Mouse (Mus musculus) MN1 (cell line): ENCODE results near the gene Ccdc172.

Source experiments
- DNase-seq: peaks from one replicate; pipeline ENCODE4 v3.0.0-alpha.2; 2016; ENCODE audit warnings: low spot score

Ccdc172 gene

GRCm38 (mm10) chr19:58511818-58512217 lies at the start of gene Ccdc172:
Gene Ccdc172 (plus strand): TSS chr19:58511993.
- no peak for DNase-seq

- no peak for DNase-seq
These were observed 48.0 kb upstream of the Ccdc172 start for GRCm38 (mm10) chr19:58463755-58464154.

- DNase-seq, result no peak
These were observed 43.5 kb upstream of the Ccdc172 start for GRCm38 (mm10) chr19:58468331-58468730.

- DNase-seq, result peak; percentile 83
These were observed 42.4 kb upstream of the Ccdc172 start for GRCm38 (mm10) chr19:58469421-58469820.

GRCm38 (mm10) chr19:58474251-58474650 lies 37.5 kb upstream of the Ccdc172 start:
- DNase-seq, result no peak

- no peak for DNase-seq
These were observed 29.3 kb upstream of the Ccdc172 start for GRCm38 (mm10) chr19:58482373-58482977.

- no peak for DNase-seq
These were observed 25.1 kb upstream of the Ccdc172 start for GRCm38 (mm10) chr19:58486686-58487085.

GRCm38 (mm10) chr19:58497106-58497505 lies 14.7 kb upstream of the Ccdc172 start:
- no peak for DNase-seq

- DNase-seq, result no peak
These were observed 12.3 kb upstream of the Ccdc172 start for GRCm38 (mm10) chr19:58499420-58499966.

GRCm38 (mm10) chr19:58500049-58500448 lies 11.7 kb upstream of the Ccdc172 start:
- no peak for DNase-seq

GRCm38 (mm10) chr19:58521696-58522095 lies 9.9 kb downstream of the Ccdc172 start:
- no peak for DNase-seq

- DNase-seq, result peak; percentile 65
These were observed 12.1 kb downstream of the Ccdc172 start for GRCm38 (mm10) chr19:58523736-58524394.

GRCm38 (mm10) chr19:58525457-58526239 lies 13.9 kb downstream of the Ccdc172 start:
- no peak for DNase-seq

GRCm38 (mm10) chr19:58533077-58533476 lies 21.3 kb downstream of the Ccdc172 start:
- no peak for DNase-seq

GRCm38 (mm10) chr19:58536691-58537090 lies 24.9 kb downstream of the Ccdc172 start:
- DNase-seq, result no peak

- no peak for DNase-seq
These were observed 28.6 kb downstream of the Ccdc172 start for GRCm38 (mm10) chr19:58540396-58540795.

- peak; percentile 42 for DNase-seq
These were observed 36.6 kb downstream of the Ccdc172 start for GRCm38 (mm10) chr19:58548367-58548766.

GRCm38 (mm10) chr19:58550489-58550888 lies 38.7 kb downstream of the Ccdc172 start:
- no peak for DNase-seq

- no peak for DNase-seq
These were observed 39.1 kb downstream of the Ccdc172 start for GRCm38 (mm10) chr19:58550916-58551315.

GRCm38 (mm10) chr19:58554974-58555373 lies 43.2 kb downstream of the Ccdc172 start:
- DNase-seq, result no peak

GRCm38 (mm10) chr19:58558352-58558751 lies 46.6 kb downstream of the Ccdc172 start:
- DNase-seq, result peak; percentile 61

GRCm38 (mm10) chr19:58562301-58562815 lies 50.6 kb downstream of the Ccdc172 start:
- no peak for DNase-seq
